Mouse (Mus musculus): Measurements from ENCODE around the gene Kif13a. TPM values are rescaled to one million over a fixed set of nuclear protein-coding genes. Genes with fewer than 3 reads are reported as not detected.

Gene Kif13a
- polyA plus RNA-seq, 1 experiment from 2014 or later: 14.5 TPM

DNA sequence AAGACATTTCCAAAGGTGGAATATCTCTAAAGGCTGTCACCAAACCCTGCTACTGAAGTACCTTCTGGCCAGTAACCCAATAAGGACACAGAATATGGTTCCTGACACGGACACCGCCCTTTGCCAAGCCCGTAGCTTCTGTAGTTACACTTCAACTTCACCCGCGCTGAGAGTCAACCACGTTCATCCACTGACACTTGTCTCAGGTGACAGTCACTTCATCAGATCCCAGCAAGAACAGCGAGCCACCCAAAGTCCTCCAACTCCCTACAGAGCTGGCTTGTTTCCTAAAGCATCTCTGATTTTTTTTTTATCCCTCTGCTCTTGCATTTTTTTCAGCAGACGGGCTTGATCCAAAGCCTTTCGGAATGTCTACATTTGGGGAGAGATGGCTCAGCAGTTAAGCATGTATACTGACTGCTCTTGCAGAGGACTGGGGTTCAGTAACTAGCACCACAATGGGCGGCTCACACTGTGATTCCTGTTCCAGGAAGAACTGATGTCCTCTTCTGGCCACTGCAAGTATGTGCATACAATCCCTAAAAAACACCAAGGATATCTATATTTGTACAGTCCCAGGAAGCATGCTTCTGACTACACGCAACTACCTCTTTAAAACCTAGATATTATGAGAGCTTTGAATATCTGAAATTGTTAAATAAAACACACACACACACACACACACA, 28.7 kb downstream of the Kif13a start:
- H3K27me3 ChIP-seq: no peaks in the 10 kb centered on the region
- no peak overlapping the region for H3K4me3 ChIP-seq
- H3K9ac ChIP-seq: no peak overlapping the region
- H3K27ac ChIP-seq: no peak overlapping the region
- WGBS: 94% methylated on average over 11 of the region's 11 CpGs
- H3K9me3 ChIP-seq: no peaks in the 10 kb centered on the region
- peaks cover 12% of the 10 kb centered on the region for H3K36me3 ChIP-seq
- no peak overlapping the region for H3K4me2 ChIP-seq
- ATAC-seq (ENCODE audit: insufficient number of reproducible peaks, insufficient read depth, low FRiP score, low TSS enrichment, low read depth): no peak
- no peaks in the 10 kb centered on the region for H3K4me1 ChIP-seq

DNA sequence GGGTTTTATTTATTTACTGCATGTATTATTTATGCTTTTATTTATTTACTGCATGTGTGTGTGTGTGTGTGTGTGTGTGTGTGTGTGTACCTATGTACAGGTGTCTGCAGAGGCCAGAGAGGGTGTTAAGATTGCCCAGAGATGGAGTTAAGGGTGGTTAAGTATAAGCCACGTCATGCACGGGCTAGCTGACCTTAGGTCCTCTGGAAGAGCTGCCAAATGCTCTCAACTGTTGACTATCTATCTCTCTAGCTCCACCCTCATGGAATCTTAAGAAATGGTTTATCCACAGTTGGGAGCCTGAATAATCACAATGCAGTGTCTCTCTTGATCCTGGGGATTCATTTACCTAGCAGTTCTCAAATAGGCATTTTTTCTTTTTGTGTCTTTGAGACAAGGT, 30.8 kb downstream of the Kif13a start:
- H3K4me2 ChIP-seq: no peak overlapping the region
- no peak overlapping the region for H3K27ac ChIP-seq
- no peaks in the 10 kb centered on the region for H3K27me3 ChIP-seq
- H3K4me3 ChIP-seq: no peak overlapping the region
- ATAC-seq (ENCODE audit: insufficient number of reproducible peaks, insufficient read depth, low FRiP score, low TSS enrichment, low read depth): no peak
- no peaks in the 10 kb centered on the region for H3K9me3 ChIP-seq
- H3K36me3 ChIP-seq: peaks cover 12% of the 10 kb centered on the region
- H3K9ac ChIP-seq: no peak overlapping the region
- WGBS: 77% methylated on average over 2 of the region's 2 CpGs
- no peaks in the 10 kb centered on the region for H3K4me1 ChIP-seq

DNA sequence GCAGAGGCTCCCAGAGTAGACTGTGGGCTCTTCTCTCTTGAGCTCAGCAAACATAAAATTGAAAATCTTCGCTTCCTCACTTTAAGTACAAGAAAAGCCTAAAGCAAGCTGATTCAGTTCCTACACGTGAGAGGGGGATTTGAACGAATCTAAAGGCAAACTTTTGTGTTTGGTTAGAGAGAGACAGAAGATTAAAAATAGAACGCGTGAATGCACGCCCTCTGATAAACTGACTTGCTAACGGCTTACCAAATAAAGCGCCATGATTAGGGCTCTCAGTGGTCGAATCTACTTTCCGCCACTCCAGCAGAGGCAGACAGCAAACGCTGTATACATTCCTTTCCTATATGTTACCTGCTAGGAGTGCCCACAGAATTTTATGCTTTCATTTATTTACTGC, 31.3 kb downstream of the Kif13a start:
- no peak overlapping the region for H3K4me2 ChIP-seq
- no peak overlapping the region for H3K4me3 ChIP-seq
- H3K36me3 ChIP-seq: peaks cover 12% of the 10 kb centered on the region
- no peaks in the 10 kb centered on the region for H3K9me3 ChIP-seq
- H3K4me1 ChIP-seq: no peaks in the 10 kb centered on the region
- no peak for ATAC-seq (ENCODE audit: insufficient number of reproducible peaks, insufficient read depth, low FRiP score, low TSS enrichment, low read depth)
- H3K27ac ChIP-seq: no peak overlapping the region
- H3K27me3 ChIP-seq: no peaks in the 10 kb centered on the region
- no peak overlapping the region for H3K9ac ChIP-seq
- WGBS: 70% methylated on average over 11 of the region's 11 CpGs

DNA sequence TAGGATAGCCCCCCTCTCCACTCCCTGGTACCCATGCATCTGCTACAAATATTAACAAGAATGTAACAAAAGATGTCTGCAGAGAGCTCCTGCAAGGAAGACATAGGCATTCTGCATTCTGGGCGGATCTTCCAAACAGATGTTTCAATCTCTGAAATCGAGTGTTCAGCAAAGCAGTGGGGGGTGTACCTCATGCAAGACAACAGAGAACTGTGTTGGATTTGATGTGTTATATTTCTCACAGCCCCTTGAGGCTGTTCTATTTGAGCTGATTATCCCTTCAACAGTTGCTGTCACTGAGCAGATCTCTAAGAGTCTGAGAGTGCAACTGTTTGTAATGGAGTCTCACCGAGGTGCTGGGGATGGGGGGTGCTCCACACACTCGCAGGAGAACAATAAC, 37.3 kb downstream of the Kif13a start:
- Histone ChIP-seq H3K27me3 (no peaks in the 10 kb centered on the region), H3K4me1 (peaks cover 19% of the 10 kb centered on the region), H3K9ac (no peak overlapping the region), H3K27ac (no peak overlapping the region), H3K4me3 (no peak overlapping the region), H3K36me3 (no peaks in the 10 kb centered on the region), H3K9me3 (no peaks in the 10 kb centered on the region), H3K4me2 (no peak overlapping the region)
- 40% methylated on average over 4 of the region's 4 CpGs for WGBS
- ATAC-seq (ENCODE audit: insufficient number of reproducible peaks, insufficient read depth, low FRiP score, low TSS enrichment, low read depth): no peak

DNA sequence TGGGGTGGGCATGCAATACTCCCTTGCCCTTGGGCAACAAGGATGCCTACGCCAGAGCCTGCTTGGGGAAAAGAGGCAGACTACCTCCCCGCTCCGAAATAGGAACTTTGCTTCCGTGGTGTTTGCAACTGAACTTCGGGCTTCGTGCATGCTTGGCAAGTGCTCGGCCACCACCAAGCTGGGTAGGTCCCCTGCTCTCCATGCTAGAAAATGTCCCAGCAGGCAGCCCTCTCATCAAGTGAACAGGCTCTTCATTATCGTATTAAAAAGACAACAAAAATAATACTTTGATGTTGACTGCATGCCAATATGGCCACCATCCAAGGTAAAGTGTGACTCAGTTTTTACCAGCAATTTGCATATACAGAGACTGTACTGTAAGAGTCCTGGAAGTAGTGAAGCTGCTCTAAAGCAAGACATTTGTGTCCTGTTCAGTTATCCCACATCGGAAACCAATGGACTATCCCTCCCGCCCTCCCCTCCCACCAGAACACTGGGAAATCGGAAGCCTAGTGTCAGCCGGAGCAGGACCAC, 41.5 kb downstream of the Kif13a start:
- Histone ChIP-seq H3K9me3 (no peaks in the 10 kb centered on the region), H3K4me3 (no peak overlapping the region), H3K4me1 (peaks cover 37% of the 10 kb centered on the region), H3K36me3 (no peaks in the 10 kb centered on the region), H3K4me2 (no peak overlapping the region), H3K27ac (no peak overlapping the region), H3K27me3 (no peaks in the 10 kb centered on the region), H3K9ac (no peak overlapping the region)
- no peak for ATAC-seq (ENCODE audit: insufficient number of reproducible peaks, insufficient read depth, low FRiP score, low TSS enrichment, low read depth)
- WGBS: 79% methylated on average over 12 of the region's 12 CpGs

DNA sequence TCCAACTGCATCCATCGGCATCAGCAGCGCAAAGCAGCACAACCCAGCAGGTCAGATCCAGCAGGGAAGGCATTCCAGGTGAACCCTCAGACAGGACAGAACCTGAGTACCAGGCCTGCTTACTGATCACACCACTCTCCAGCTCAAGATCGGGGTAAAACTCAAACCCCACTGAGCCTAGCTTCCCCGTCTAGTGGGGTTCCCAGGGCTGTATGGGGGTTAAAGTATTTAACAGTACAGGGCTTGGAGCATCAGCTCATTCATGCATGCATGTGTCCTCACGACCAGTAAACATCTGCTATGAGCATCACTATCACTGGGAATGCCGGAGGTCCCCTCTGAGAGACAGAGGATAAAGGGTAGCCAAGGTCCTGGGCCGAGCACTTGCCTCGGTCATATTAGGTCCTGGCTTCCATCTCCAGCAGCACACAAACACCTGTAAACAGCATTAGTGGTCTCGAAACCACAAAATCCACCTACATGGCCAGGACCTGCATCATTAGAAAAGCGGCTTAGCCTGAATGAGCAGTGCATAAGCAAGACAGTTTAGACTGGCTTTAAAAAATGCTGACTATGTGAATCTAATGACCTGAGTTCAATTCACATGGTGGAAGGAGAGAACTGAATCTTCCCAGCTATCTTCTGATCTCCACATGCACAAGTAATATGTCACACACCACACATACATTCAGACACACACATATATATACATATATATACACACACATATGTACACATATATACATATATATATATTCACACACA, 43.0 kb downstream of the Kif13a start:
- Histone ChIP-seq H3K4me2 (no peak overlapping the region), H3K9me3 (no peaks in the 10 kb centered on the region), H3K27me3 (no peaks in the 10 kb centered on the region), H3K4me3 (no peak overlapping the region), H3K27ac (no peak overlapping the region), H3K9ac (no peak overlapping the region), H3K4me1 (peaks cover 29% of the 10 kb centered on the region; the same call in 1 of the 2 replicates), H3K36me3 (no peaks in the 10 kb centered on the region)
- no peak for ATAC-seq (ENCODE audit: insufficient number of reproducible peaks, insufficient read depth, low FRiP score, low TSS enrichment, low read depth)
- 90% methylated on average over 10 of the region's 10 CpGs for WGBS

DNA sequence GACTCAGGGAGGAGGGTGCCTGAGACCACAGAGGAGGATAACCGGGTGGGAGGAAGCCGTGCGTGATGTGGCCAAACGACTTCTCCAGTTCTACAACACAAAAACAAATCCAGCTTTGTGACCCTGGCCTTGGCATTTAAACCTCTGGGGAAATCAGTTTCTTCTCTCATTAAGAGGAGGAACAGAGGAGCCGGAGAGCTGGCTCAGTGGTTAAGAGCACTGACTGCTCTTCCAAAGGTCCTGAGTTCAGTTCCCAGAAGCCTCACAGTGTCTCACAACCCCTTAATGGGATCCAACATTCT, 44.0 kb downstream of the Kif13a start:
- Histone ChIP-seq H3K4me1 (peaks cover 23% of the 10 kb centered on the region; the same call in 1 of the 2 replicates), H3K27ac (no peak overlapping the region), H3K9ac (no peak overlapping the region), H3K4me3 (no peak overlapping the region), H3K27me3 (no peaks in the 10 kb centered on the region), H3K9me3 (no peaks in the 10 kb centered on the region), H3K36me3 (no peaks in the 10 kb centered on the region), H3K4me2 (no peak overlapping the region)
- ATAC-seq (ENCODE audit: insufficient number of reproducible peaks, insufficient read depth, low FRiP score, low TSS enrichment, low read depth): no peak
- WGBS: 60% methylated on average over 5 of the region's 5 CpGs

DNA sequence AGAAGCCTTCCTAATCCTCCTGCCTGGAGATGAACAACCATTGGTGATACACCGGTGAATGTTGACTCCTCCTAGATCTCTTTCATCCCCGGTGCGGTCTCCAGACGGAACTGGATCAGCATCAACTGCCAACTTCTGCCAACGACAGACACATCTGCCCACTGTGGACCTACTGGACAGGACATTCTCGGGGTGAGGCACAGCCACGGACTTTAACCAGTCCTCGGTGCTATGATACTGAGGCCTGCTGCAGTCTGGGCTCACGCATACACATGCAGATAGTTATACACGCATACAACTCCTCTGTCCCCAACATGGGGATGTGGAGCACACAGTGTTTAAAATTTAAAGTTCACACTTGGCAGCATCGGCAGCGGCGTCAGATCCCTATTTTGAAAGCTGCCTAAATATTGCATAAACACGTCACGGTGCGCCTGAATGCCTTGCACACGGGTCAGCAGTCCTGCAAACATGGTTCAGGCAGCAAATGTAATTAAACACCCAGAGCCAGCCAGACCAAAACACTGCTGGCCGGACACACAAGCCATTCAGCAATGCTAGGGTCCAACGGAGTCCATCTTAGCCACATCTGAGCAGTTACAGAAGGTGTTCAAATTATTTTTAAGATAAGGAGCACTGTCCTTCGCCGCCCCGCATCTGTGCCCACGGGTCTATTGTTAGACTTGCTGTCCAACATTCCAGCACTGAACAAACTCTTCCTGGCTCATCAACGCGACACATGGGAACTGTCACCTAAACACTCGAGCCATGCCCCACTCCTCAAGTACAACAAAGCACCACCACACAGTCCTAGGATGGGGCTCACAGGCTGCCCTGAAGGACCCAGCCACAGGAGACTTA, 44.5 kb downstream of the Kif13a start:
- no peak overlapping the region for H3K4me3 ChIP-seq
- no peak overlapping the region for H3K27ac ChIP-seq
- H3K4me2 ChIP-seq: no peak overlapping the region
- no peak for ATAC-seq (ENCODE audit: insufficient number of reproducible peaks, insufficient read depth, low FRiP score, low TSS enrichment, low read depth)
- 81% methylated on average over 26 of the region's 26 CpGs for WGBS
- no peaks in the 10 kb centered on the region for H3K36me3 ChIP-seq
- H3K9ac ChIP-seq: no peak overlapping the region
- H3K9me3 ChIP-seq: no peaks in the 10 kb centered on the region
- no peaks in the 10 kb centered on the region for H3K27me3 ChIP-seq
- H3K4me1 ChIP-seq: peaks cover 23% of the 10 kb centered on the region; the same call in 1 of the 2 replicates

DNA sequence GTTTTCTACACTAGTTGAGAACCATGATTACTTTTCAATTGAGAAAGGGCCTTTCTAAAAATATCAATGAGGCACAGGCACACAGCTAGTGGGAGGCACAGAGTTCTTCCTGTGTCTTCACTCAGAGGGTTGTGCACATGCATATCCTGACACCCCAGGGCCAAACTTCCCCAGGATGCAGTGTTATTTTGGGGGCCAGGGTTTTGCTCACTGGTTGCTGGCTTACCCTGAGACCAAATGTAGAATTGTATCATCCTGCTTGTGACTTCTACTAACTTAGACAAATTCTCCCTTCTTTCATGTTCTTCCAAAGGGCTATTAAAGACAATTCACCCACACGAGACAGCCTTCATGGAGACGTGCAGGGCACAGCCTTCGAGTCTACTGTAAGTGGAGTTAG, 45.7 kb downstream of the Kif13a start:
- Histone ChIP-seq H3K36me3 (no peaks in the 10 kb centered on the region), H3K9ac (no peak overlapping the region), H3K27me3 (no peaks in the 10 kb centered on the region), H3K4me2 (no peak overlapping the region), H3K9me3 (no peaks in the 10 kb centered on the region), H3K4me3 (no peak overlapping the region), H3K27ac (0 out of 2 replicates have a peak overlapping the region, but pooled peaks have one; percentile 4), H3K4me1 (peaks cover 23% of the 10 kb centered on the region; the same call in 1 of the 2 replicates)
- no peak for ATAC-seq (ENCODE audit: insufficient number of reproducible peaks, insufficient read depth, low FRiP score, low TSS enrichment, low read depth)
- WGBS: 82% methylated on average over 3 of the region's 3 CpGs

DNA sequence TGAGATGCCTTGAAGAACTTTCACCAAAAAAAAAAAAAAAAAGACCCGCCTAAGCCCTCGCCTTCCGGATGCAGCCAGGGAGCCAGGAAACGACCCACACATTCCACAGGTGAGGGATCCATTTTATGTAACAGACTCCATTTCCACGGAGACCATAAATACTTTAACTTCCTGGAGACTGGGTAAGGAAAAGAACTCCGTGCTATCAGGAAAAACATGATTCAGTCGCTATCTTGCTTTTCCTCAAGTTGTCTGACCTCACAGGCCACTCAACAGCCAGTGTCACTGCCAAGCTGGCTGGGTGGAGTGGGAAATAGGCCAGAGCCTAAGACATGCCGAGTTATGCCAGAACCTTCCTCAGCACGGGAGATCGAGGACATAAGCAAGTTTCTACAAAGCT, 46.3 kb downstream of the Kif13a start:
- H3K9me3 ChIP-seq: no peaks in the 10 kb centered on the region
- 70% methylated on average over 10 of the region's 10 CpGs for WGBS
- no peak overlapping the region for H3K9ac ChIP-seq
- no peaks in the 10 kb centered on the region for H3K36me3 ChIP-seq
- H3K4me3 ChIP-seq: no peak overlapping the region
- H3K4me1 ChIP-seq: peaks cover 23% of the 10 kb centered on the region; the same call in 1 of the 2 replicates
- no peak overlapping the region for H3K4me2 ChIP-seq
- H3K27me3 ChIP-seq: no peaks in the 10 kb centered on the region
- peak overlapping the region; percentile 48; the same call in 1 of the 2 replicates for H3K27ac ChIP-seq
- ATAC-seq (ENCODE audit: insufficient number of reproducible peaks, insufficient read depth, low FRiP score, low TSS enrichment, low read depth): no peak

DNA sequence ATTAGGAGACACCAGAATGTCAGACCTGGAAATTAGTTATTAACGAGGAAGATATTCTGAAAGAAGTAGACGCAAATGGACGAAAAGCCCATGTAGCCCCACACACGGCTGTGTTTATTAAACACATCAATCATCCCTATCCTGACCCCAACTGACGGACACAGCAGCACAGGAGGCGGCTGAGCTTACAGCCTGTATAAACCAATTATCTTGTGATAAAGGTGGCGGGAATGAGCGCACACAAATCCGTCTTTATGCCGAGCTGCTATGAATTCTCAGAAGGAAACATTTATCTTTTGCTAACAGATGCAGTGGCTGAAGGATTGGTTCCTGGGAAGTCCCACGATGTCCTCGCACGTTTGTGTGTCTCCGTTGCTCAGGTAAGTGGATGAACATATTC, 48.9 kb downstream of the Kif13a start:
- no peak for ATAC-seq (ENCODE audit: insufficient number of reproducible peaks, insufficient read depth, low FRiP score, low TSS enrichment, low read depth)
- Histone ChIP-seq H3K4me3 (no peak overlapping the region), H3K27me3 (no peaks in the 10 kb centered on the region), H3K9ac (no peak overlapping the region), H3K4me2 (no peak overlapping the region), H3K27ac (no peak overlapping the region), H3K9me3 (no peaks in the 10 kb centered on the region), H3K4me1 (peaks cover 20% of the 10 kb centered on the region; the same call in 1 of the 2 replicates), H3K36me3 (no peaks in the 10 kb centered on the region)
- 78% methylated on average over 14 of the region's 14 CpGs for WGBS
